Mouse (Mus musculus): ENCODE measurements around the gene Mpp2. TPM values are rescaled to one million over a fixed set of nuclear protein-coding genes. Genes with fewer than 3 reads are reported as not detected.

Gene Mpp2
- polyA plus RNA-seq, 1 experiment from 2014 or later, result 16.2 TPM

DNA sequence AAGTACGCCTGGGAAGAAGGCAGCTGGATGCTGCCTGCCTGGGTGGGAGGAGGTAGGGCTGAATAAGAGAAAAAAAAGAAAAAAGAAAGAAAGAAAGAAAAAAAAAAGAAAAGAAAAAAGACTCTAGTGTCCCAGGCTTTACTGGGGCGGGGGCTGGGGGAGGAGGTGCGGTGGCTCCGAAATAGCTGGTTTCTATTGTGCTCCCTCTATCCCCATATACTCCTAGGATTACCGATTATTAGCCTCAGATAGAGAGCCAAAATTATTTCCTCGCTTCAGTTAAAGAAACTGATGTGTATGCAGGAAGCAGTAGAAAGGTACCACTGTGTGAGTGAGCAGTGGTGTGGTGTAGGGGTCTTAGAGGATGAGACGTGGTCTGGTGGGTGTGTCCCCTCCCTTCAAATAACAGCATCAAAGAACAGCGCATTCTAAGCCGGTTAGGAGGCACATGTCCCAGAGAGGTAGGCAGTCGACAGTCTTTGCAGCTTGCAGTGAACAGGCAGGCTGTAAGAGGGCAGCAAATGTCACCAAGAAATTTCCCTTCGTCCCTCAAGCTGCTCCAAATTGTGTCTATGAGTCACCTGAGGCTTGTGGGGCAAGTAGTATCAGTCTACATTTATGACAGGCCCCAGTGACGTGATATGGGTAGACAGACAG, 60.8 kb downstream of the Mpp2 start:
- Histone ChIP-seq H3K27ac (ENCODE audit: low read depth, low read length) (peak overlapping the region; percentile 95), H3K4me2 (ENCODE audit: low read depth) (peak overlapping the region; percentile 88), H3K36me3 (ENCODE audit: control insufficient read depth, insufficient read depth, low read length) (no peaks in the 10 kb centered on the region), H3K4me1 (ENCODE audit: control insufficient read depth, insufficient read depth, low read length) (peaks cover 29% of the 10 kb centered on the region), H3K9ac (ENCODE audit: low read length) (peak overlapping the region; percentile 47; the same call in 1 of the 2 replicates), H3K9me3 (ENCODE audit: control insufficient read depth, low read length) (no peaks in the 10 kb centered on the region), H3K4me3 (ENCODE audit: low read depth, low read length) (peak overlapping the region; percentile 50), H3K27me3 (ENCODE audit: control insufficient read depth, insufficient read depth, low read length) (no peaks in the 10 kb centered on the region)
- no peak for DNase-seq (ENCODE audit: low spot score)
- ATAC-seq (ENCODE audit: insufficient read depth, low FRiP score, low TSS enrichment), result no peak; the same call in 1 of the 2 replicates
- WGBS, result 3% methylated on average over 12 of the region's 12 CpGs

GRCm38 (mm10) chr11:102026694-102027360, 61.5 kb downstream of the Mpp2 start:
- peak overlapping the region; percentile 95 for H3K27ac ChIP-seq (ENCODE audit: low read depth, low read length)
- peak overlapping the region; percentile 76 for H3K9ac ChIP-seq (ENCODE audit: low read length)
- no peaks in the 10 kb centered on the region for H3K36me3 ChIP-seq (ENCODE audit: control insufficient read depth, insufficient read depth, low read length)
- peak; percentile 89 for ATAC-seq (ENCODE audit: insufficient read depth, low FRiP score, low TSS enrichment)
- H3K4me2 ChIP-seq (ENCODE audit: low read depth), result peak overlapping the region; percentile 88
- WGBS, result 1% methylated on average over 44 of the region's 73 CpGs
- DNase-seq (ENCODE audit: low spot score), result peak; percentile 89
- H3K9me3 ChIP-seq (ENCODE audit: control insufficient read depth, low read length), result no peaks in the 10 kb centered on the region
- H3K27me3 ChIP-seq (ENCODE audit: control insufficient read depth, insufficient read depth, low read length), result no peaks in the 10 kb centered on the region
- H3K4me3 ChIP-seq (ENCODE audit: low read depth, low read length), result peak overlapping the region; percentile 50
- peaks cover 29% of the 10 kb centered on the region for H3K4me1 ChIP-seq (ENCODE audit: control insufficient read depth, insufficient read depth, low read length)

DNA sequence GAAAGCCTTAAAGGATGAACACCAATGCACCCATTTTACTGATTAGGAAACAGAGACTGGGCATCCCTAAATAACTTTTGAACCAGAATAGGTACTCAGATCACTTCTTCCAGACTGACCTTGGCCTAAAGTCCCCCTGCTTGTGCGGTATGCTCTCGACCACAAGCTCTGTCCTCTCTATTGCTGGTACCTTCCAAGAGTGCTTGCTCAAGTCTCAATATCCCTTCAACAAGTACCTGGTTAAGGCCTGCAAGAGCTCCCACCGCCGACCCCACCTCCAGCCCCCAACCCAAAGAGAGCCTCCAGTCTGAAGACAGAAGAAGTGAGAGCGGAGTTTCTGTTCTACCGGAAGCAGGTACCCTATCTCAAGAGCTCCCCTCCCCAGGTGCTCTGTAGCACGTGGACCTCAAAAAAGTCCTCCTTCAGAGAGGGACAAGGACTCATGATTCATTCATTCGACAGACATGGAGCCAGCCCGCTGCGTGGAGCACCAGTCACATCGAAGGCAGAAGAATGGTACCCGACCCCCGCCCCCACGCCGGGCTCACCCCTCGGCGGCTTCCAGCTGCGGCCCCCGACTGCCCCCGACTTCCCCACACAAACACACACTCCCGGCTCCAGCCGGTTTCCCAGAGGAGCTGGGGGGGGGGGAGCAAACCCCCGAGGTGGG, 62.2 kb downstream of the Mpp2 start:
- DNase-seq (ENCODE audit: low spot score), result no peak
- H3K4me1 ChIP-seq (ENCODE audit: control insufficient read depth, insufficient read depth, low read length), result peaks cover 29% of the 10 kb centered on the region
- H3K4me2 ChIP-seq (ENCODE audit: low read depth), result peak overlapping the region; percentile 88
- peak overlapping the region; percentile 95 for H3K27ac ChIP-seq (ENCODE audit: low read depth, low read length)
- H3K9me3 ChIP-seq (ENCODE audit: control insufficient read depth, low read length), result no peaks in the 10 kb centered on the region
- WGBS, result 1% methylated on average over 23 of the region's 23 CpGs
- H3K4me3 ChIP-seq (ENCODE audit: low read depth, low read length), result peak overlapping the region; percentile 50
- H3K9ac ChIP-seq (ENCODE audit: low read length), result peak overlapping the region; percentile 76
- H3K27me3 ChIP-seq (ENCODE audit: control insufficient read depth, insufficient read depth, low read length), result no peaks in the 10 kb centered on the region
- peak; percentile 39 for ATAC-seq (ENCODE audit: insufficient read depth, low FRiP score, low TSS enrichment)
- H3K36me3 ChIP-seq (ENCODE audit: control insufficient read depth, insufficient read depth, low read length), result no peaks in the 10 kb centered on the region

DNA sequence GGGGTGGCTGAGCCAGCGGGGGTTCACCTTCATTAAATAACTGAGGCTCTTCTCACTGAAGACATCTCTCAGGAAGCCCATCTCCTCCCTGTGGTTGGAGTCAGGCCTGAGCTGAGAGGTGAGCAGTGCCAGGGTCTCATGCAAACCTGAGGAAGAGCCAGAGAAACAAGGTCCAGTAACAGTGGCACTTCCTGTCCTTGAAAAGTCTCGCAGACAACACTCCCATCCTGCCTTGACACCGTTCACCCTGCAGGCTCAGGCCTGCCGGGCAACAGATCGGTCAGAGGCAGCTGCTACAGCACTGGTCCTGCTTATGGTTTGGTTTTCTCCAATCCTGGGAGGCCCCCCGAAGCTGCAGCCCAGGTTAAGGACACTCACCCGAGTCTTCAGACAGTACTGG, 63.0 kb downstream of the Mpp2 start:
- H3K9me3 ChIP-seq (ENCODE audit: control insufficient read depth, low read length), result no peaks in the 10 kb centered on the region
- peak overlapping the region; percentile 50; the same call in 1 of the 2 replicates for H3K4me3 ChIP-seq (ENCODE audit: low read depth, low read length)
- H3K4me1 ChIP-seq (ENCODE audit: control insufficient read depth, insufficient read depth, low read length), result peaks cover 29% of the 10 kb centered on the region
- H3K36me3 ChIP-seq (ENCODE audit: control insufficient read depth, insufficient read depth, low read length), result no peaks in the 10 kb centered on the region
- peak overlapping the region; percentile 88 for H3K4me2 ChIP-seq (ENCODE audit: low read depth)
- H3K27ac ChIP-seq (ENCODE audit: low read depth, low read length), result no peak overlapping the region
- peak overlapping the region; percentile 37 for H3K9ac ChIP-seq (ENCODE audit: low read length)
- ATAC-seq (ENCODE audit: insufficient read depth, low FRiP score, low TSS enrichment), result no peak
- H3K27me3 ChIP-seq (ENCODE audit: control insufficient read depth, insufficient read depth, low read length), result no peaks in the 10 kb centered on the region
- no peak for DNase-seq (ENCODE audit: low spot score)
- WGBS, result 37% methylated on average over 7 of the region's 7 CpGs

- 88% methylated on average over 4 of the region's 4 CpGs for WGBS
- ATAC-seq (ENCODE audit: insufficient read depth, low FRiP score, low TSS enrichment), result no peak
- DNase-seq (ENCODE audit: low spot score), result no peak
- Histone ChIP-seq H3K9me3 (ENCODE audit: control insufficient read depth, low read length) (no peaks in the 10 kb centered on the region), H3K9ac (ENCODE audit: low read length) (no peak overlapping the region), H3K36me3 (ENCODE audit: control insufficient read depth, insufficient read depth, low read length) (no peaks in the 10 kb centered on the region), H3K4me3 (ENCODE audit: low read depth, low read length) (no peak overlapping the region), H3K4me2 (ENCODE audit: low read depth) (peak overlapping the region; percentile 88; the same call in 1 of the 2 replicates), H3K4me1 (ENCODE audit: control insufficient read depth, insufficient read depth, low read length) (peaks cover 29% of the 10 kb centered on the region), H3K27ac (ENCODE audit: low read depth, low read length) (no peak overlapping the region), H3K27me3 (ENCODE audit: control insufficient read depth, insufficient read depth, low read length) (no peaks in the 10 kb centered on the region)
These were observed 63.4 kb downstream of the Mpp2 start for GRCm38 (mm10) chr11:102024875-102025274.

DNA sequence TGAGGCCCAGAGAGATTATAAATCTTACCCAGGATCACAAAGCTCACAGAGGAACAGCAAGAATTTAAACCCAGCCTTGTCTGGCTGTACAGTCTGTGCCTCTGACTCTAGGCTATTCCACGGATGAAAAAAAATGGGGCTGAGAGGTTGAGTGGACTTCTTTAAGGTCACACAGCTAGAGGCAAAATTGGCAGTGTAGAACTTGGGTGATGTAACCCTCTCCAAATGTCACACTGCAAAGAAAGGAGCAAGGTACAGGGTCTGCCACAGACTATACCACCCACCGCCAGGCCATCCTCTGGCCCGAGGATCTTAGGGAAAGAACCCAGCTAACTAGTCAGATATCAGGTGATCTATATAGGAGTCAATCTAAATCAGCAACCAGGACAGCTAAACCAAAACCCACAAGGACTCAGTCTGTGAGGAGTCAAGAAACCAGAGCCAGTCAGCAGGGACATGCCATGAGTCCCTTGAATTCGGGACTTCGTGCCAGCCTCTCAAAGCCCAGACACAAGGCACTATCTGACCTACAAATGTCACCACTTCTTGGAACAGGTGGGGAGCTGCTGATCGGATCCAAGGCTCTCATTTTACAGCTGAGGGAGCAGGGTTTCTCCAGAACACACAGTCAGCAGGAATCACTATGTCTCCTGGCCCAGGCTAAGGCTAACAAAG, 64.1 kb downstream of the Mpp2 start:
- Histone ChIP-seq H3K4me3 (ENCODE audit: low read depth, low read length) (no peak overlapping the region), H3K27me3 (ENCODE audit: control insufficient read depth, insufficient read depth, low read length) (no peaks in the 10 kb centered on the region), H3K9me3 (ENCODE audit: control insufficient read depth, low read length) (no peaks in the 10 kb centered on the region), H3K9ac (ENCODE audit: low read length) (no peak overlapping the region), H3K4me2 (ENCODE audit: low read depth) (no peak overlapping the region), H3K4me1 (ENCODE audit: control insufficient read depth, insufficient read depth, low read length) (peaks cover 29% of the 10 kb centered on the region), H3K27ac (ENCODE audit: low read depth, low read length) (no peak overlapping the region), H3K36me3 (ENCODE audit: control insufficient read depth, insufficient read depth, low read length) (no peaks in the 10 kb centered on the region)
- ATAC-seq (ENCODE audit: insufficient read depth, low FRiP score, low TSS enrichment) (no peak), DNase-seq (ENCODE audit: low spot score) (no peak)
- WGBS, result 86% methylated on average over 6 of the region's 6 CpGs

DNA sequence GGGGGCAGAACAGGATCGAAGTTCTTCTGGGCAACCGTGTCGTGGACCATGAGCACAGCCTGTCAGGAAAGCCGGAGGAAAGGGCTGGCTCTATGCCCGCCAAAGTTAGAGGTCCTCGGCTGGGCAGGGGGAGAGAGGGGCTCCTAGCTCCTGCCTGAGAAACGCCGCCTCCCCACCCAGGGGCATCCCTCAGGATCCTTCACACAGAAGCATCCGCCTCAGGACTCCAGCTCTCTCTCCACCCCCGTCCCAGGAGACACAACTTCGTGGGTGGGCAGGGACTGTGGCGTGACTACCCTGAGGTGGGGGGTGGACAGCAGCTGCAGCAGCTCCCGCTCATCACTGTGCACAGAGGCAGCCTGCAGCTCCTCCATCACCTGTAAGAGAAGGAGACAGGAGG, 64.9 kb downstream of the Mpp2 start:
- H3K4me1 ChIP-seq (ENCODE audit: control insufficient read depth, insufficient read depth, low read length), result peaks cover 29% of the 10 kb centered on the region
- H3K4me3 ChIP-seq (ENCODE audit: low read depth, low read length), result no peak overlapping the region
- no peaks in the 10 kb centered on the region for H3K27me3 ChIP-seq (ENCODE audit: control insufficient read depth, insufficient read depth, low read length)
- no peak for DNase-seq (ENCODE audit: low spot score)
- no peak overlapping the region for H3K27ac ChIP-seq (ENCODE audit: low read depth, low read length)
- H3K4me2 ChIP-seq (ENCODE audit: low read depth), result no peak overlapping the region
- no peak overlapping the region; the same call in 1 of the 2 replicates for H3K9ac ChIP-seq (ENCODE audit: low read length)
- WGBS, result 85% methylated on average over 13 of the region's 13 CpGs
- no peaks in the 10 kb centered on the region for H3K9me3 ChIP-seq (ENCODE audit: control insufficient read depth, low read length)
- no peaks in the 10 kb centered on the region for H3K36me3 ChIP-seq (ENCODE audit: control insufficient read depth, insufficient read depth, low read length)
- ATAC-seq (ENCODE audit: insufficient read depth, low FRiP score, low TSS enrichment), result no peak

DNA sequence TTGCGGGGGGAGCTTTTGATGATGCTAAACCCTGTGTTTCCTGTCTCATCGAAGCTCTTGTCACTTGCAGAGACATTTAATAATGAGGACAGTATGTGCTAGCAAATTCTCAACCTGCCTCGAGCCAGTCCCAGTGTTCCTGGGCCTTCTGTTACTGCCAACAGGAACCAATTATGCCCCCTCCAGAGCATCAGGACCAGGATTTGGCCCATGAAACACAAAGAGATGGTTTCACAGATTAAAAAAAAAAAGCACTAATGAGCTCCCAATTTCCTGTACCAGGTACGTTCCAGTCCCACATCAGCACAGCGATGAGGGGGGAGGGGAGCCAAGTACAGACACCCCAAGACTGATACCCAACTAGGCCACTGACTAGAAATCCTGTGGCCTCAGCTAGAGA, 67.1 kb downstream of the Mpp2 start:
- Histone ChIP-seq H3K4me3 (ENCODE audit: low read depth, low read length) (no peak overlapping the region), H3K36me3 (ENCODE audit: control insufficient read depth, insufficient read depth, low read length) (0 out of 2 replicates have a peak, but pooled peaks cover 3% of the 10 kb centered on the region), H3K4me1 (ENCODE audit: control insufficient read depth, insufficient read depth, low read length) (peaks cover 20% of the 10 kb centered on the region), H3K27me3 (ENCODE audit: control insufficient read depth, insufficient read depth, low read length) (no peaks in the 10 kb centered on the region), H3K27ac (ENCODE audit: low read depth, low read length) (no peak overlapping the region), H3K9me3 (ENCODE audit: control insufficient read depth, low read length) (no peaks in the 10 kb centered on the region), H3K4me2 (ENCODE audit: low read depth) (no peak overlapping the region), H3K9ac (ENCODE audit: low read length) (no peak overlapping the region)
- DNase-seq (ENCODE audit: low spot score) (no peak), ATAC-seq (ENCODE audit: insufficient read depth, low FRiP score, low TSS enrichment) (no peak)
- WGBS, result 89% methylated on average over 5 of the region's 5 CpGs

All from neural tube, embryonic 11.5 days (tissue).